Mouse (Mus musculus) forebrain, embryonic 10.5 days (tissue): ENCODE measurements around the gene Gss. TPM values are rescaled to one million over a fixed set of nuclear protein-coding genes. Genes with fewer than 3 reads are reported as not detected.

ENCODE experiments used
- DNase-seq: peaks from one replicate; pipeline ENCODE4 v3.0.0-alpha.2; 2017; ENCODE audit warnings: low spot score; ENCODE audit errors: extremely low spot score
- H3K27ac ChIP-seq: fragments of 300-500 bp; sonication (generic); 2 replicates; pipeline ENCODE4 v1.5.1; 2016; ENCODE audit warnings: mild to moderate bottlenecking
- H3K27me3 ChIP-seq: fragments of 300-500 bp; sonication (generic); 2 replicates; pipeline ENCODE4 v1.6.1; 2016; ENCODE audit warnings: mild to moderate bottlenecking; ENCODE audit not compliant: poor library complexity, severe bottlenecking
- H3K36me3 ChIP-seq: fragments of 300-500 bp; sonication (generic); replicated peaks from 2 replicates; pipeline ENCODE4 v1.6.1; 2016; ENCODE audit warnings: mild to moderate bottlenecking, moderate library complexity
- H3K4me1 ChIP-seq: fragments of 300-500 bp; sonication (generic); 2 replicates; pipeline ENCODE4 v1.6.1; 2016
- H3K4me3 ChIP-seq: fragments of 300-500 bp; sonication (generic); 2 replicates; pipeline ENCODE4 v1.5.1; 2016; ENCODE audit warnings: mild to moderate bottlenecking, moderate library complexity
- H3K9me3 ChIP-seq: fragments of 300-500 bp; sonication (generic); 2 replicates; pipeline ENCODE4 v1.6.1; 2016; ENCODE audit warnings: mild to moderate bottlenecking, moderate library complexity
- WGBS: fragments of 180-500 bp; shearing (Covaris S2); methylation state at CpG from one replicate; pipeline ENCODE4 v1.1.7; 2016; 5-methylcytosine and 5-hydroxymethylcytosine counted together
- polyA plus RNA-seq: library from polyadenylated mRNA; unstranded; fragments of >200 nt; fragmentation: Nextera tagmentation; extraction: Ambion mirVana; gene quantifications from 2 replicates; pipeline ENCODE4 v1.2.1, GENCODE M21; 2016

Gss gene
- polyA plus RNA-seq, 1 experiment from 2014 or later, result 24.2 TPM

DNA sequence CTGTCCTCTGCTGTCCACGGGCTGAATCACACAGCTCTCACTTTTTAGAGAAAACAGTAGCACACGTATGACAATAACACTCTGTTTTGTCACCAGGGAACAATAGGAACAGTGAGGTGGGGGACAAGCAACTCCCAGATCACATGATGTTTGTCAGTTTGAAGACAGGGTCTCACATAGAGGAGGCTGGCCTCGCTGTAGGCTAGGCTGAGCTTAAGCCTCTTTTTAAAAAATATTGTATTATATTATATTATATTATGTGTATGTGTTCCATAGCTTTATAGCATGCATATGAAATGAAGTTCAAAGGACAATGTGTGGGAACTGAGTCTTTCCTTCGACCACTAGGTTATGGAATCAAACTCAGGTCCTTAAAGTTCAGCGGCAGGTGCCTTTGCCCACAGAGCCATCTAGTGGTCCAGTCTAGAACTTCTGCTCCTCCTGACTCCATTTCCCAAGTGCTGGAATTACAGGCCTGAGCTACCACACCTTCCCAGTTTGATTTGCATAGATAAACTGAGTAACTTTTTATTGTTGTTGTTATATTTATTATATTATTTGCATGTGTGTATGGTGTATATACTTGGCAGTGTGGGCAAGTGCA lies 8.6 kb downstream of the Gss start:
- Histone ChIP-seq H3K27ac (no peak overlapping the region), H3K9me3 (no peaks in the 10 kb centered on the region), H3K4me1 (peaks cover 12% of the 10 kb centered on the region), H3K36me3 (no peaks in the 10 kb centered on the region), H3K27me3 (no peaks in the 10 kb centered on the region), H3K4me3 (no peak overlapping the region)
- peak; percentile 41 for DNase-seq
- WGBS, result 47% methylated on average over 5 of the region's 5 CpGs

DNA sequence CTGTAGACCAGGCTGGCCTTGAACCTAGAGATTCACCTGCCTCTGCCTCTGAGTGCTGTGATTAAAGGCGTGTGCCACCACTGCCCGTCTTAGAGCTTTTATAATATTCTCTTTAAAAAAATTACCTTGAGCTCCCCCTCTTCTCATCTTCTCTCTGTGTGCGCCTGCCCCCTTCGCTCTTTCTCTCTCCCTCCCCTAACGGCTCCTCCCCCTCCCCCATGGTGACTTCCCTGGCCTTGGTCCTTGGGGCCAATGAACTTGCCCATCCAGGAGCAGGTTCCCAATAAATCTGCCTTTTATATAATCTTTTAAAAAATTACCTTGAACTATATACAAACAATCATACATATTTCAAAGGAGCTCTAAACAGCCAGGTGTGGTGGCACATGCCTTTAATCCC lies 9.6 kb downstream of the Gss start:
- no peak overlapping the region for H3K27ac ChIP-seq
- 89% methylated on average over 5 of the region's 5 CpGs for WGBS
- no peaks in the 10 kb centered on the region for H3K36me3 ChIP-seq
- DNase-seq, result no peak
- H3K4me1 ChIP-seq, result peaks cover 12% of the 10 kb centered on the region
- no peaks in the 10 kb centered on the region for H3K9me3 ChIP-seq
- H3K27me3 ChIP-seq, result no peaks in the 10 kb centered on the region
- no peak overlapping the region for H3K4me3 ChIP-seq

DNA sequence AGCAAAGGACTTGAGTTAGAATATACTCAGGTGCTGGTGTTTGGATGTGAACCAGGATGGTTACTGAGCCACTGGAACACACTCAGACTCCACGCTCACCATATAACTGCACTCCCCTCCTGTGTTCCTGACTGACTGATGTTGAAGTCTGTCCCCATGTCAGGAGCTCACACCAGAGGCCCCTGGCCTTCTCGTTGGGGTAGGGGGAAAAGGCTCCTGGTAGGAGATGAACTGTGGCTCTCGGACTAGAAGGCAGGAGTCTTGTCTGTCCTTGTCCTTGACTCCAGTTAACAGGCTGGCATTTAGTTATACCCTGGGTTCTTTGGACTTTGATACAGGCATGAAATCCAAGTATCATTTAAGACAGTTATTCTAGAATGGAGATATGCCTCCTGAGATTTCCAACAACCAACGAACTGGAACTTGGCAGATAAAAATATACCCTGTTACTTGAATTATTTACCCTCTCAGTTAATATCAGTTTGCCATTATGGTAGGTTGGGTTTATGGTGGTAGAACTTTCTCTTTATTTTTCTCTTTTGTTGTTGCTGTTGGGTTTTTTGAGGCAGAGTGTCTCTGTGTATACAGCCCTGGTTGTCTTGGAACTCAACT lies 10.1 kb downstream of the Gss start:
- Histone ChIP-seq H3K4me1 (peaks cover 12% of the 10 kb centered on the region), H3K36me3 (no peaks in the 10 kb centered on the region), H3K9me3 (no peaks in the 10 kb centered on the region), H3K27me3 (no peaks in the 10 kb centered on the region), H3K27ac (no peak overlapping the region), H3K4me3 (no peak overlapping the region)
- 82% methylated on average over 4 of the region's 4 CpGs for WGBS
- no peak for DNase-seq

- no peak for DNase-seq
- 91% methylated on average over 3 of the region's 3 CpGs for WGBS
- Histone ChIP-seq H3K36me3 (peaks cover 3% of the 10 kb centered on the region; the same call in 1 of the 2 replicates), H3K9me3 (no peaks in the 10 kb centered on the region), H3K27ac (no peak overlapping the region), H3K27me3 (no peaks in the 10 kb centered on the region), H3K4me1 (peaks cover 4% of the 10 kb centered on the region), H3K4me3 (no peak overlapping the region)
Measured at GRCm38 (mm10) chr2:155580331-155580730, 12.3 kb downstream of the Gss start.

DNA sequence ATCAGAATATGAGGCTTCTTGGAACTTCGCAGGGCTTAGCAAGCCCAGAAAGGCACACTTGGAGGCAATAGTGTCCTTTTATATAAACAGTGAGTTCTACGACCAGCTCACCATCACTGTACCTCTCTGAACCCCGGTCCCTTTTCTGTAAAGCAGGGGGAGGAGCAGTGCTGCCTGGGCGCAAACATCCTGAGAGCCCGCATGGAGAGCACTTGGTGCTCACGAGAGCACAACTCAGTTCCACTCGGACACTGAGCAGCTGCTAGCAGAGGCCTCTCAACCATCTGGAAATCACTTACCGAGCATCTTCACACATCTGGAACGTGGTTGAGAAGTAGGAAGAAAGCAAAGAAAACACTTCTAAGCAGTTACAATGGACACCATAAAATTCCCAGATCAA lies 16.0 kb downstream of the Gss start:
- H3K27me3 ChIP-seq, result no peaks in the 10 kb centered on the region
- 80% methylated on average over 9 of the region's 9 CpGs for WGBS
- DNase-seq, result no peak
- peaks cover 3% of the 10 kb centered on the region; the same call in 1 of the 2 replicates for H3K36me3 ChIP-seq
- no peaks in the 10 kb centered on the region for H3K4me1 ChIP-seq
- no peaks in the 10 kb centered on the region for H3K9me3 ChIP-seq
- no peak overlapping the region for H3K27ac ChIP-seq
- no peak overlapping the region for H3K4me3 ChIP-seq

DNA sequence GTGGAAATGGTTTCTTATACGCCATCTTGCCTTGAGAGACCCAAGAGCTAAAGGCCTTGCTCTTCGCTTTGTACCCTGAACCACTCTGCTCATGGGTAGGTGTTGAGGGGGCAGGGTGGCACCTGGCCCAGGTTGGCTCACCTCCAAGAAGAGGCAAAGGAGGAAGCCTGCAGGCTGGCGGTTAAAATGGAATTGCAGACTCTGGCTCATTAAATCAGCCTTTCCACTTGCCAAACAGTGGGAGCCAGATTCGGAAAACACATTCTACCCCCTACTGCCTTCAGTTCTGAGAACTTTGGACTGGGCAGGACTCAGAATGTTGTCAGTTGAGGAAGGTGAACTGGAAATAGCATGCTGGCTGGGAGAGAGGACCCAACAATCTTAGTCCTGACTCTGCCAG lies 17.9 kb downstream of the Gss start:
- Histone ChIP-seq H3K9me3 (no peaks in the 10 kb centered on the region), H3K27me3 (no peaks in the 10 kb centered on the region), H3K4me3 (no peak overlapping the region), H3K27ac (no peak overlapping the region), H3K36me3 (peaks cover 3% of the 10 kb centered on the region; the same call in 1 of the 2 replicates), H3K4me1 (peaks cover 8% of the 10 kb centered on the region)
- DNase-seq, result no peak
- WGBS, result 94% methylated on average over 4 of the region's 4 CpGs

DNA sequence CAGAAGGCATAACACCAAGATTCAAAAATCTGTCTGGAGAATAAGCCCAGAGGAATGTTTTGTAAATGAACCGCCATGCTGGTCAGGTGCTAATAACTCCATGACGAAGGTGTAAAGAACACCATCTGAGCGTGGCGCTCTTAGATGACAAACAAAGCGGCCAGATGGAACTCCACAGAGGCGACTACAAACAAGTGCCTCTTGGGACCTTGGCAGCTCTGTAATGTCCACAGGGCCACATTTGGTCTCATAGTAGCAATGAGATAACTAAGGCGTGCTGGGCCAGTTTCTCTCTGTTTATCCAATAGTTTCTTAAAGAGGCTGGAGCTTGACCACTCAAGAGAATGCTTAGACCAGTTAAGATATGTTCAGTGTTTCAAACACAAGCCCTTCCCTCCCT lies 18.6 kb downstream of the Gss start:
- H3K36me3 ChIP-seq, result peaks cover 3% of the 10 kb centered on the region; the same call in 1 of the 2 replicates
- no peaks in the 10 kb centered on the region for H3K27me3 ChIP-seq
- no peak overlapping the region for H3K4me3 ChIP-seq
- H3K9me3 ChIP-seq, result no peaks in the 10 kb centered on the region
- no peak for DNase-seq
- H3K27ac ChIP-seq, result no peak overlapping the region
- peaks cover 15% of the 10 kb centered on the region for H3K4me1 ChIP-seq
- WGBS, result 94% methylated on average over 7 of the region's 7 CpGs

DNA sequence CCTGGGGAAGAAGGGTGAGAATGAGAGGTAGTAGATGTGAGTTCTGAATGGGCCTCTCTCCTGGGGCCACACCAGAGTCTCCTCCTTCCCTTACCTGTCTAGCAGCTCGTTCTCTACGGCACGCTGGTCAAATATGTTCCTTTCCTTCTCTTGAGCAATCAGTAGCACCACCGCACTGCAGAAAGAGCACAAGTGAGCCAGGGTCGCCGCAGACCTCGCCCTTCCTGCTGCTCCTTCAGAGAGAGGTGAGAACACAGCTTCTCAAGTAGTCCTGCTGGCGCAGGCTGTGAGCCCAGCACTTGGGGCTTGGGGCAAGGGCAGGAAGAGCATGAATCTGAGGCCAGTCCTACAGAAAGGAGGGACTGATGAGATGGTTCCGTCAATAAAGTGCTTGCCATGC lies 19.6 kb downstream of the Gss start:
- Histone ChIP-seq H3K27ac (no peak overlapping the region), H3K27me3 (no peaks in the 10 kb centered on the region), H3K4me1 (peaks cover 22% of the 10 kb centered on the region), H3K36me3 (peaks cover 3% of the 10 kb centered on the region; the same call in 1 of the 2 replicates), H3K4me3 (no peak overlapping the region), H3K9me3 (no peaks in the 10 kb centered on the region)
- DNase-seq, result no peak
- 91% methylated on average over 9 of the region's 9 CpGs for WGBS

GRCm38 (mm10) chr2:155569223-155569807 lies 23.3 kb downstream of the Gss start:
- Histone ChIP-seq H3K36me3 (peaks cover 7% of the 10 kb centered on the region), H3K4me3 (no peak overlapping the region), H3K4me1 (peaks cover 22% of the 10 kb centered on the region), H3K27ac (peak overlapping the region; percentile 13; the same call in 1 of the 2 replicates), H3K27me3 (0 out of 2 replicates have a peak, but pooled peaks cover 5% of the 10 kb centered on the region), H3K9me3 (no peaks in the 10 kb centered on the region)
- DNase-seq, result no peak
- WGBS, result 14% methylated on average over 3 of the region's 3 CpGs

GRCm38 (mm10) chr2:155567751-155568150 lies 24.9 kb downstream of the Gss start:
- H3K9me3 ChIP-seq, result no peaks in the 10 kb centered on the region
- H3K27me3 ChIP-seq, result 0 out of 2 replicates have a peak, but pooled peaks cover 5% of the 10 kb centered on the region
- WGBS, result 88% methylated on average over 5 of the region's 5 CpGs
- no peak overlapping the region for H3K27ac ChIP-seq
- H3K36me3 ChIP-seq, result peaks cover 13% of the 10 kb centered on the region
- no peak overlapping the region for H3K4me3 ChIP-seq
- peaks cover 22% of the 10 kb centered on the region for H3K4me1 ChIP-seq
- DNase-seq, result no peak

GRCm38 (mm10) chr2:155562934-155563333 lies 29.7 kb downstream of the Gss start:
- Histone ChIP-seq H3K4me1 (no peaks in the 10 kb centered on the region), H3K27ac (no peak overlapping the region), H3K36me3 (peaks cover 13% of the 10 kb centered on the region), H3K27me3 (0 out of 2 replicates have a peak, but pooled peaks cover 5% of the 10 kb centered on the region), H3K9me3 (no peaks in the 10 kb centered on the region), H3K4me3 (no peak overlapping the region)
- DNase-seq, result no peak
- 84% methylated on average over 4 of the region's 4 CpGs for WGBS

GRCm38 (mm10) chr2:155562209-155562608 lies 30.4 kb downstream of the Gss start:
- Histone ChIP-seq H3K36me3 (peaks cover 9% of the 10 kb centered on the region; the same call in 1 of the 2 replicates), H3K9me3 (no peaks in the 10 kb centered on the region), H3K27me3 (no peaks in the 10 kb centered on the region), H3K4me1 (no peaks in the 10 kb centered on the region), H3K27ac (no peak overlapping the region), H3K4me3 (no peak overlapping the region)
- DNase-seq, result no peak
- WGBS, result 78% methylated on average over 1 of the region's 1 CpGs

- Histone ChIP-seq H3K27ac (no peak overlapping the region), H3K4me3 (no peak overlapping the region), H3K27me3 (no peaks in the 10 kb centered on the region), H3K36me3 (no peaks in the 10 kb centered on the region; the same call in 1 of the 2 replicates), H3K4me1 (no peaks in the 10 kb centered on the region), H3K9me3 (no peaks in the 10 kb centered on the region)
- DNase-seq, result no peak
- WGBS, result 88% methylated on average over 2 of the region's 2 CpGs
Measured at GRCm38 (mm10) chr2:155554426-155554985, 38.1 kb downstream of the Gss start.
